Mouse (Mus musculus): ENCODE data around the gene Pex1. TPM values are rescaled to one million over a fixed set of nuclear protein-coding genes. Genes with fewer than 3 reads are reported as not detected.

The Pex1 gene
- polyA plus RNA-seq, 1 experiment = 23.4 TPM

DNA sequence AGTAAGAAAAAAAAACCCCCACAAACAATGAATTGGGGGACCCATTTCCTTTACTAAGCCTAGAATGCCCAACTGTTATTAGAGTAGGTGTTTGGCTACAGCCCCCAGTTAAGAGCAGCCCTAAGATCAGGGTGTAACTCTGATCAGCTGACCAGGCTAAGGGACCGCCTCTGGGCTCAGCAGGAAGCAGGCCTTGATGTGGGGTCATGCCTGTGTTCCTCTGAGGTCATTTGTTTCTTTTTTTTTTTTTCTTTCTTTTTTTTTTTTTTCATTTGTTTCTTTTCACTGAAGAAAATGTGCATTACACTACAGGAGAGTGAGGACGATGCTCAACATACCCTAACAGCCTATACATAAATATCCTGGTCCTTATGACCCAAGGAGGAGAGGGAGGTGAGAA is 17.9 kb upstream of the Pex1 start:
- no peak overlapping the region for H3K9ac ChIP-seq (ENCODE audit: low read depth, poor library complexity, severe bottlenecking)
- H3K9me3 ChIP-seq (replicated peaks; ENCODE audit: control insufficient read depth, insufficient read depth, low read length, poor library complexity, severe bottlenecking) = peaks cover 11% of the 10 kb centered on the region
- H3K27me3 ChIP-seq (ENCODE audit: control insufficient read depth, insufficient read depth, low read length, poor library complexity, severe bottlenecking) = no peaks in the 10 kb centered on the region
- H3K4me1 ChIP-seq (ENCODE audit: control insufficient read depth, insufficient read depth, low read length) = no peaks in the 10 kb centered on the region
- no peak overlapping the region for H3K4me3 ChIP-seq (ENCODE audit: low read depth, low read length)
- peak overlapping the region; percentile 72 for H3K27ac ChIP-seq (ENCODE audit: insufficient read depth, low read length)
- TF ChIP-seq EP300 (IDR thresholded peaks at IDR 0.05; ENCODE audit: insufficient read depth, low read depth, low read length) (no peak), POLR2A (IDR thresholded peaks at IDR 0.05; ENCODE audit: insufficient read depth, low read length) (no peak), CTCF (IDR thresholded peaks at IDR 0.05; ENCODE audit: low read depth, low read length) (no peak)
- peaks cover 34% of the 10 kb centered on the region for H3K36me3 ChIP-seq (ENCODE audit: control insufficient read depth, insufficient read depth, low read length, poor library complexity, severe bottlenecking)

DNA sequence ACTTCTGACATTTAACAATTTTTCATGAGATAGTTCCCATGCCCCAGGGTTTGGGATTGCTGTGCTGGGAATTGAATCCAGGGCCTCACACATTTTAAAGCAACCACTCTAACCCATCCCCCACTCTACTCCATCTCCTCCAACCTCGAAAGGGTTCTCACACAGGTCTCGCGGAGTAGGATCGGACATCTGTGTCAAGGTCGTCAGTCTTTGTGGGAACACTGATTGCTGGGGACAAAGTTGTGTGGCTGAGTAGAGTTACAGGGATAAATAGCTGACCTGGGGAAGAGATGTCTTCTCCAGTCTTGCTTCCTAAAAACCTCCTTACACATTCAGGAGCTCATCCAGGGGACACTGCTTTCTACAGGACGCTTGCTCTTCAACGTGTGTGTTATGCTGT is 16.8 kb upstream of the Pex1 start:
- no peaks in the 10 kb centered on the region for H3K27me3 ChIP-seq (ENCODE audit: control insufficient read depth, insufficient read depth, low read length, poor library complexity, severe bottlenecking)
- H3K9me3 ChIP-seq (replicated peaks; ENCODE audit: control insufficient read depth, insufficient read depth, low read length, poor library complexity, severe bottlenecking) = 0 out of 2 replicates have a peak, but pooled peaks cover 7% of the 10 kb centered on the region
- H3K9ac ChIP-seq (ENCODE audit: low read depth, poor library complexity, severe bottlenecking) = no peak overlapping the region
- H3K4me3 ChIP-seq (ENCODE audit: low read depth, low read length) = no peak overlapping the region
- peaks cover 33% of the 10 kb centered on the region for H3K36me3 ChIP-seq (ENCODE audit: control insufficient read depth, insufficient read depth, low read length, poor library complexity, severe bottlenecking)
- H3K4me1 ChIP-seq (ENCODE audit: control insufficient read depth, insufficient read depth, low read length) = no peaks in the 10 kb centered on the region
- H3K27ac ChIP-seq (ENCODE audit: insufficient read depth, low read length) = no peak overlapping the region
- TF ChIP-seq CTCF (IDR thresholded peaks at IDR 0.05; ENCODE audit: low read depth, low read length) (no peak), EP300 (IDR thresholded peaks at IDR 0.05; ENCODE audit: insufficient read depth, low read depth, low read length) (no peak), POLR2A (IDR thresholded peaks at IDR 0.05; ENCODE audit: insufficient read depth, low read length) (no peak)

DNA sequence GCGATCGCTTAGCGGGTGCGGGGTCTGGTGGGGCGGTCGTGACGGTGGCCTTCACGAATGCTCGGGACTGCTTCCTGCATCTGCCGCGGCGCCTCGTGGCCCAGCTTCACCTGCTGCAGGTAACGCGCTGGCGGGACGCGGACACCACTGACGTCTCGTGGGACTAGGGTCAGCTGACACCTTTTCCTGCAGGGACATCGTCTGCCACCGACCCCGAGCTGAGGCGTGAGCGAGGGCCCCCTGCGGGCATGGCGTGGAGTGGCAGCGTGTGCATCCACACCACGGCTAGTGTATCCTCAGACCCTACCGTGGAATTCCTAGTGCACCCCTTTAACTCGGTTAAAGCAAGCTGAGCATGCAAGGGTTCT is 517 bp downstream of the Pex1 start, which contains the start of gene Rbm48:
Gene Rbm48 (minus strand): TSS at position 187 of the 368 bp plus-strand sequence.
- TF ChIP-seq EP300 (IDR thresholded peaks at IDR 0.05; ENCODE audit: insufficient read depth, low read depth, low read length) (no peak), POLR2A (IDR thresholded peaks at IDR 0.05; ENCODE audit: insufficient read depth, low read length) (no peak), CTCF (IDR thresholded peaks at IDR 0.05; ENCODE audit: low read depth, low read length) (peak; percentile 55)
- Histone ChIP-seq H3K4me3 (ENCODE audit: low read depth, low read length) (peak within 1 kb of the TSS; percentile 93), H3K4me1 (ENCODE audit: control insufficient read depth, insufficient read depth, low read length) (no peaks in the 10 kb centered on the region), H3K36me3 (ENCODE audit: control insufficient read depth, insufficient read depth, low read length, poor library complexity, severe bottlenecking) (peaks cover under 1% of the 10 kb centered on the region; the same call in 1 of the 2 replicates), H3K27ac (ENCODE audit: insufficient read depth, low read length) (no peak within 1 kb of the TSS), H3K27me3 (ENCODE audit: control insufficient read depth, insufficient read depth, low read length, poor library complexity, severe bottlenecking) (no peaks in the 10 kb centered on the region), H3K9me3 (replicated peaks; ENCODE audit: control insufficient read depth, insufficient read depth, low read length, poor library complexity, severe bottlenecking) (no peaks in the 10 kb centered on the region), H3K9ac (ENCODE audit: low read depth, poor library complexity, severe bottlenecking) (peak within 1 kb of the TSS; percentile 54)

DNA sequence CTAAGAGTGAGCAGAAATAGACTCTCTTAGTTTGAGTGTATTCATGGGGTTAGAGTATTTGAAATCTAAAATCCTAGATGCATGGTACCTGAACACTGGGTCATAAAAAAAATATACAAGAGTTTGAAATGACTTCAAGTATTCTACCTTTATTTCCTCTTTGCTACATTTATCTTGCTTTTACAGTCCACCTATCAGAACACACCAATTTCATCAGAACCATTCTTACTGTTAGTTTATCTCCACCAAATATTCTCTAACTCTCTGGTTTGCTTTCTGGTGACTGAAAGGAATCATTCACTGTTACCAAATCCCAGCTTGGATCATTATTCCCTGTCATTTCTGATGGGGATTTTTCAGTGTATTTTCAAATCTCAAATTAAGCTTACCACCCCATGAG is 1.3 kb downstream of the Pex1 start:
- H3K27me3 ChIP-seq (ENCODE audit: control insufficient read depth, insufficient read depth, low read length, poor library complexity, severe bottlenecking) = no peaks in the 10 kb centered on the region
- H3K27ac ChIP-seq (ENCODE audit: insufficient read depth, low read length) = no peak overlapping the region
- H3K4me1 ChIP-seq (ENCODE audit: control insufficient read depth, insufficient read depth, low read length) = no peaks in the 10 kb centered on the region
- no peak for TF ChIP-seq EP300 (IDR thresholded peaks at IDR 0.05; ENCODE audit: insufficient read depth, low read depth, low read length)
- no peak for TF ChIP-seq CTCF (IDR thresholded peaks at IDR 0.05; ENCODE audit: low read depth, low read length)
- no peak for TF ChIP-seq POLR2A (IDR thresholded peaks at IDR 0.05; ENCODE audit: insufficient read depth, low read length)
- H3K9me3 ChIP-seq (replicated peaks; ENCODE audit: control insufficient read depth, insufficient read depth, low read length, poor library complexity, severe bottlenecking) = no peaks in the 10 kb centered on the region
- H3K36me3 ChIP-seq (ENCODE audit: control insufficient read depth, insufficient read depth, low read length, poor library complexity, severe bottlenecking) = no peaks in the 10 kb centered on the region
- H3K9ac ChIP-seq (ENCODE audit: low read depth, poor library complexity, severe bottlenecking) = peak overlapping the region; percentile 30; the same call in 1 of the 2 replicates
- no peak overlapping the region for H3K4me3 ChIP-seq (ENCODE audit: low read depth, low read length)

DNA sequence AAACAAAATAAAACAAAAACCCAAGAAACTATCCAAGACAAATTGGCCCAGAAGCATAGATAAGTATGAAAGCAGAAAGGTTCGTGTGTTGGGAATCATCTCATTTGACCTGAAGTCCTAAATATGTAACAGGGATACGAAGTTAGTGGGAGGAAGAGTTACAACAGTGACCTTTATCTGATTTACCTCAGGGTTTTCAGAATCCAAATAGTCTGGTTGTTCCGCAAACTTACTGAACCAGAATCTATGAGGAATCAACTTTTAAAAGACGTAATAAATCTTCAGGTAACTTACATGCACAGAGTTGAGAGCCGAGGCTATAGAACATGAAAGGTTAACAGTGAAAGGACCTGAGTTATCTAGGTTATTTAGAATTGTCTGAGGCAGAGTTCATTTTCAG is 2.9 kb downstream of the Pex1 start:
- Histone ChIP-seq H3K36me3 (ENCODE audit: control insufficient read depth, insufficient read depth, low read length, poor library complexity, severe bottlenecking) (no peaks in the 10 kb centered on the region), H3K4me3 (ENCODE audit: low read depth, low read length) (no peak overlapping the region), H3K27ac (ENCODE audit: insufficient read depth, low read length) (no peak overlapping the region), H3K9me3 (replicated peaks; ENCODE audit: control insufficient read depth, insufficient read depth, low read length, poor library complexity, severe bottlenecking) (no peaks in the 10 kb centered on the region), H3K4me1 (ENCODE audit: control insufficient read depth, insufficient read depth, low read length) (no peaks in the 10 kb centered on the region), H3K9ac (ENCODE audit: low read depth, poor library complexity, severe bottlenecking) (no peak overlapping the region), H3K27me3 (ENCODE audit: control insufficient read depth, insufficient read depth, low read length, poor library complexity, severe bottlenecking) (no peaks in the 10 kb centered on the region)
- no peak for TF ChIP-seq CTCF (IDR thresholded peaks at IDR 0.05; ENCODE audit: low read depth, low read length)
- no peak for TF ChIP-seq EP300 (IDR thresholded peaks at IDR 0.05; ENCODE audit: insufficient read depth, low read depth, low read length)
- TF ChIP-seq POLR2A (IDR thresholded peaks at IDR 0.05; ENCODE audit: insufficient read depth, low read length) = no peak

DNA sequence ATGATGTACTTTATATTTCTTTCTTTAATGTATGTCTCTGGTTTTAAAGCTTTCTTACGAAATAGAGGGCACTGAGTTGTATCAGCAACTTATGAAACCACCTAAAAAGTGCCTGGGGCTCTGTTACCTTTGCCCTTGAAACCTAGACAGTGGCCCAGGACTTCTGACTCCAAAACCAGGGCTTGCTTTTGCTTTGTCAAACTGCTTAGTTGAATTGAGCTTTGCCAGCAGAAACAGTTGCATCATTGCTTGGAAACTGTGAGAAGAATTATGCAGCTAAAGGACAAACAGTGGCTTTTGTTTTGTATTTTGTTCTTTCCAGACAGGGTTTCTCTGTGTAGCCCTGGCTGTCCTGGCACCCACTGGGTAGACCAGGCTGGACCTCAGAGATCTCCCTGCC is 4.4 kb downstream of the Pex1 start:
- Histone ChIP-seq H3K4me1 (ENCODE audit: control insufficient read depth, insufficient read depth, low read length) (no peaks in the 10 kb centered on the region), H3K27ac (ENCODE audit: insufficient read depth, low read length) (no peak overlapping the region), H3K9me3 (replicated peaks; ENCODE audit: control insufficient read depth, insufficient read depth, low read length, poor library complexity, severe bottlenecking) (no peaks in the 10 kb centered on the region), H3K4me3 (ENCODE audit: low read depth, low read length) (no peak overlapping the region), H3K27me3 (ENCODE audit: control insufficient read depth, insufficient read depth, low read length, poor library complexity, severe bottlenecking) (no peaks in the 10 kb centered on the region), H3K36me3 (ENCODE audit: control insufficient read depth, insufficient read depth, low read length, poor library complexity, severe bottlenecking) (peaks cover 1% of the 10 kb centered on the region; the same call in 1 of the 2 replicates), H3K9ac (ENCODE audit: low read depth, poor library complexity, severe bottlenecking) (no peak overlapping the region)
- TF ChIP-seq CTCF (IDR thresholded peaks at IDR 0.05; ENCODE audit: low read depth, low read length) = no peak
- no peak for TF ChIP-seq POLR2A (IDR thresholded peaks at IDR 0.05; ENCODE audit: insufficient read depth, low read length)
- no peak for TF ChIP-seq EP300 (IDR thresholded peaks at IDR 0.05; ENCODE audit: insufficient read depth, low read depth, low read length)
